Mouse (Mus musculus) forebrain, embryonic 15.5 days (tissue): Measurements from ENCODE around the gene Pir. TPM values are rescaled to one million over a fixed set of nuclear protein-coding genes. Genes with fewer than 3 reads are reported as not detected.
A peak's percentile ranks its signal among the peaks of the same experiment; 100 is the strongest.

Source experiments
- ATAC-seq: fragments of 200-750 bp; cut with Nextera tagmentation; replicated peaks from 2 replicates; pipeline ENCODE4 v1.8.0; 2017; ENCODE audit warnings: mild to moderate bottlenecking, moderate TSS enrichment, moderate library complexity
- H3K27ac ChIP-seq: fragments of 300-500 bp; sonication (generic); replicated peaks from 2 replicates; pipeline ENCODE4 v1.5.1; 2015; ENCODE audit warnings: mild to moderate bottlenecking, inconsistent platforms
- H3K27me3 ChIP-seq: fragments of 300-500 bp; sonication (generic); 2 replicates; pipeline ENCODE4 v1.6.1; 2015; ENCODE audit warnings: inconsistent platforms
- H3K36me3 ChIP-seq: fragments of 300-500 bp; sonication (generic); 2 replicates; pipeline ENCODE4 v1.6.1; 2015; ENCODE audit warnings: mild to moderate bottlenecking, inconsistent platforms
- H3K4me1 ChIP-seq: fragments of 300-500 bp; sonication (generic); 2 replicates; pipeline ENCODE4 v1.6.1; 2015; ENCODE audit warnings: inconsistent platforms
- H3K4me2 ChIP-seq: fragments of 300-500 bp; sonication (generic); replicated peaks from 2 replicates; pipeline ENCODE4 v1.6.1; 2015; ENCODE audit warnings: mild to moderate bottlenecking, inconsistent platforms
- H3K4me3 ChIP-seq: fragments of 300-500 bp; sonication (generic); 2 replicates; pipeline ENCODE4 v1.5.1; 2015; ENCODE audit warnings: mild to moderate bottlenecking, inconsistent platforms
- H3K9ac ChIP-seq: fragments of 300-500 bp; sonication (generic); replicated peaks from 2 replicates; pipeline ENCODE4 v1.6.1; 2015; ENCODE audit warnings: mild to moderate bottlenecking, inconsistent platforms
- H3K9me3 ChIP-seq: fragments of 300-500 bp; sonication (generic); 2 replicates; pipeline ENCODE4 v1.6.1; 2016; ENCODE audit warnings: inconsistent platforms
- WGBS: fragments of 180-500 bp; shearing (Covaris S2); methylation state at CpG from one replicate; pipeline ENCODE4 v1.1.7; 2015; ENCODE audit warnings: mixed read lengths; 5-methylcytosine and 5-hydroxymethylcytosine counted together
- polyA plus RNA-seq: library from polyadenylated mRNA; unstranded; fragments of >200 nt; fragmentation: Nextera tagmentation; extraction: Ambion mirVana; gene quantifications from 2 replicates; pipeline ENCODE4 v1.2.1, GENCODE M21; 2015

Pir gene
- polyA plus RNA-seq, 1 experiment from 2014 or later: 3.6 TPM

DNA sequence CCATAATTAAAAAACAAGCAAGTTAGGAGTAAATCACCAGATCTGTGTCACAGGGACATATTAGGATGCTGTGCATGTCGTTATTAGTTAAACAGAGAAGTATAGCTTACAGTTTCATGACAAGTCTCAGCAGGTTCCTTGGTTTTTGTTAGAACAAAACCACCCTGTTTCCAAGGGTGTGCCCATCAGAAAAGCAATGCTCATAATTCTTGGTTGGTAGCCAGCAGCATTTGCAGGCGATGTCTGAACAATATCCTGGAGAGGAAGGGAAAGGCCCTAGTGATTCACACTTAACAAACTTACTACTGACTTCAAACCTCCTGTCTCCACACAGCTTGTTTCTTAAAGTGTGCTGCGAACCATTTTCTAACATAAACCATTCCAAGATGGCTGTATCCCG lies 14.6 kb downstream of the Pir start:
- Histone ChIP-seq H3K4me1 (no peaks in the 10 kb centered on the region), H3K9ac (no peak overlapping the region), H3K27me3 (no peaks in the 10 kb centered on the region), H3K27ac (no peak overlapping the region), H3K4me2 (no peak overlapping the region), H3K9me3 (no peaks in the 10 kb centered on the region), H3K36me3 (no peaks in the 10 kb centered on the region), H3K4me3 (no peak overlapping the region)
- 80% methylated on average over 4 of the region's 4 CpGs for WGBS
- no peak for ATAC-seq

- H3K27ac ChIP-seq: no peak overlapping the region
- 58% methylated on average over 3 of the region's 3 CpGs for WGBS
- ATAC-seq: no peak
These were observed 17.9 kb downstream of the Pir start for GRCm38 (mm10) chrX:164287077-164287476.

GRCm38 (mm10) chrX:164291147-164291546 lies 22.0 kb downstream of the Pir start:
- Histone ChIP-seq H3K9me3 (no peaks in the 10 kb centered on the region), H3K36me3 (no peaks in the 10 kb centered on the region), H3K4me3 (no peak overlapping the region), H3K9ac (no peak overlapping the region), H3K4me1 (no peaks in the 10 kb centered on the region), H3K27me3 (no peaks in the 10 kb centered on the region), H3K27ac (no peak overlapping the region), H3K4me2 (no peak overlapping the region)
- ATAC-seq: no peak
- 61% methylated on average over 5 of the region's 5 CpGs for WGBS

More at GRCm38 (mm10) chrX:164287077-164287476, 17.9 kb downstream of the Pir start:
- Histone ChIP-seq H3K9me3 (no peaks in the 10 kb centered on the region), H3K36me3 (no peaks in the 10 kb centered on the region), H3K9ac (no peak overlapping the region), H3K4me2 (no peak overlapping the region), H3K4me3 (no peak overlapping the region), H3K27me3 (no peaks in the 10 kb centered on the region), H3K4me1 (no peaks in the 10 kb centered on the region)

DNA sequence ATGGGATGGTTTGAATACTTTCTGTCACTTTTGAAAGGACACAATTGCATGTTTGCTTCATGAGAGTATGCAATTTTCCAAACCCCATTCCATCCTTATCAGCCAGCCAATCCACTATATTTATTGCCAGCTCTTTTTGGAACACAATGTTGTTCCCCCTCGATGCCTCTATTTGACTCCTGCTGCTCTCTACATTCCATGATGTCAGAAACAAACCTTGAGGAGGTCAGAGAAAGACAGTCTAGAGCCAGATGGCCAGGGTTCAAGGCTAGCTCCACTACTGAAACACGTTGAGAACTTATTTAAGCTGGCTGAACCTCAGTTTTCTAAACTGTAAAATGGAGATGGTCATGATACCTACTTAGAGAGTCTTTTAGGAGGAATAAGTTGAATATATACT lies 37.1 kb downstream of the Pir start:
- Histone ChIP-seq H3K27ac (no peak overlapping the region), H3K27me3 (no peaks in the 10 kb centered on the region), H3K9ac (no peak overlapping the region), H3K9me3 (no peaks in the 10 kb centered on the region), H3K4me2 (no peak overlapping the region), H3K4me1 (no peaks in the 10 kb centered on the region), H3K4me3 (no peak overlapping the region), H3K36me3 (no peaks in the 10 kb centered on the region)
- 65% methylated on average over 2 of the region's 2 CpGs for WGBS
- no peak for ATAC-seq

GRCm38 (mm10) chrX:164313876-164314275 lies 44.7 kb downstream of the Pir start:
- H3K4me1 ChIP-seq: no peaks in the 10 kb centered on the region
- no peaks in the 10 kb centered on the region for H3K27me3 ChIP-seq
- no peaks in the 10 kb centered on the region for H3K9me3 ChIP-seq
- peak overlapping the region; percentile 67 for H3K27ac ChIP-seq
- H3K4me3 ChIP-seq: no peak overlapping the region
- H3K36me3 ChIP-seq: no peaks in the 10 kb centered on the region
- H3K9ac ChIP-seq: no peak overlapping the region
- peak; percentile 95 for ATAC-seq
- no peak overlapping the region for H3K4me2 ChIP-seq
- WGBS: 48% methylated on average over 1 of the region's 1 CpGs

DNA sequence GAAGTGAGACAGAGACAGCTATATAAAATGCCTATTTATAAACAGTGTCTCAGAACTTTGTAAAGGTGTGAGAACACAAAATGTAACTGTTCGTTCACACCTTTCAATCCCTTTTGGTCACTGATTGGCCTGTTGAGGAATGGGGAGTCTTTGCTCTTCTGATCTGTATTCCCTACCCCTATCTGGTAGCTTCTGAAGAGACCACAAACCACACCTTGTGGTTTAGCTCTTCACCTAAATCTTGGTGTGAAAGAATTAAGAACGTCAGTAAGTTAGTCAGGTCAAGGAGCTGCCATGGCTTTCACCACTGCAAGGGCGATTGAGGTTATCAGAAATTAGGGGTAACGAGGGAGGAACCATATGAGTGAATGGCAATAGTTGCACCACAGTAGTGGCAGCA lies 49.4 kb downstream of the Pir start:
- no peaks in the 10 kb centered on the region for H3K9me3 ChIP-seq
- no peaks in the 10 kb centered on the region for H3K4me1 ChIP-seq
- no peak overlapping the region for H3K4me3 ChIP-seq
- WGBS: 89% methylated on average over 4 of the region's 4 CpGs
- no peak overlapping the region for H3K27ac ChIP-seq
- no peak overlapping the region for H3K9ac ChIP-seq
- no peaks in the 10 kb centered on the region for H3K27me3 ChIP-seq
- no peak overlapping the region for H3K4me2 ChIP-seq
- no peaks in the 10 kb centered on the region for H3K36me3 ChIP-seq
- ATAC-seq: no peak

GRCm38 (mm10) chrX:164320031-164320430 lies 50.9 kb downstream of the Pir start:
- WGBS: 58% methylated on average over 3 of the region's 3 CpGs
- no peaks in the 10 kb centered on the region for H3K36me3 ChIP-seq
- no peaks in the 10 kb centered on the region for H3K9me3 ChIP-seq
- no peak for ATAC-seq
- no peak overlapping the region for H3K9ac ChIP-seq
- H3K4me2 ChIP-seq: no peak overlapping the region
- no peak overlapping the region for H3K4me3 ChIP-seq
- no peaks in the 10 kb centered on the region for H3K27me3 ChIP-seq
- H3K4me1 ChIP-seq: no peaks in the 10 kb centered on the region
- H3K27ac ChIP-seq: no peak overlapping the region

DNA sequence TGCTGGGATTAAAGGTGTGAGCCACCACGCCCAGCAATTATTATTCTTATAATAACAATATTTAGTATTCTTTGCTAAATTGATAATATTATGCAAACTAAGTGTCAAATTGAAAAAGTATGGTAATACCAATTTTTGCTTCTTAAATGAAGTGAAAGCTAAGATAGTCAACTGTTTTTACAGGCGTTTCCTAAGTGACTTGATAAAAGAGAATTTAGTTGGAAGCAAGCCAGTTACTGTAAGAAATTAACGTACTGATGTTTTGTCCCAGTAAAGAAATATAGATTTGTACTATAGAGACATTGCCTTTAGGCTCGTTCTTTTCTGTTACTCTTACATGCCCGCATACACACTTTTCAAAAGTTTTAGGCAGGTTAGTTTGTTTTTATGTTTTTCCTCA lies 53.3 kb downstream of the Pir start:
- ATAC-seq: no peak
- no peaks in the 10 kb centered on the region for H3K36me3 ChIP-seq
- H3K4me2 ChIP-seq: no peak overlapping the region
- WGBS: 78% methylated on average over 5 of the region's 5 CpGs
- no peak overlapping the region for H3K27ac ChIP-seq
- no peaks in the 10 kb centered on the region for H3K9me3 ChIP-seq
- H3K4me3 ChIP-seq: no peak overlapping the region
- H3K9ac ChIP-seq: no peak overlapping the region
- no peaks in the 10 kb centered on the region for H3K27me3 ChIP-seq
- H3K4me1 ChIP-seq: no peaks in the 10 kb centered on the region

DNA sequence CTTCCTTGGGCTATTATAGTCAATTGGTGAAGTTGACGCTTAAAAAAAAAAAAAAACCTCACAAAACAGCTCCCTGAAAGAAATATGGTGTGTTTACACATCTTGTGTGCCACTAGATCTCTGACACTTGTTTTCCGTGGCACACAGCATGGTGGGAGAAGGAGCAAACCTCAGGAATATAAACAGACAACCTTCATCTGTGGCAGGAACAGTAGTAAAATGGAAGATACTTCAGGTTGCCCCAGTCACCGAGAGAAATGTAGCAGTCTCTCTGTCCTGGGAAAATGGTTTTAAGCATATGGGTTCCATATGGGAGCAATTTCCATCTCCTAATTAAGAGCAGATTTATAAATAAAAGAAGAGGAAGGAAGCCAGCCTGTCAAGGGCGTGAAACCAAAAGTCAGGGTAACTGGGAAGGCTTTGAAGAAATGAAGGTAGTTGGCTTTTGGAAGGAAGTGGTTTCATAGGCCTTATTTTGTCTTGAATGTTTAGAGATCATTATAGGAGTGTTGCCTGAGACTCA lies 54.3 kb downstream of the Pir start:
- Histone ChIP-seq H3K27me3 (no peaks in the 10 kb centered on the region), H3K4me3 (no peak overlapping the region), H3K36me3 (no peaks in the 10 kb centered on the region), H3K9me3 (no peaks in the 10 kb centered on the region), H3K9ac (no peak overlapping the region), H3K4me2 (no peak overlapping the region), H3K27ac (peak overlapping the region; percentile 52), H3K4me1 (no peaks in the 10 kb centered on the region)
- 59% methylated on average over 4 of the region's 4 CpGs for WGBS
- peak; percentile 57 for ATAC-seq

DNA sequence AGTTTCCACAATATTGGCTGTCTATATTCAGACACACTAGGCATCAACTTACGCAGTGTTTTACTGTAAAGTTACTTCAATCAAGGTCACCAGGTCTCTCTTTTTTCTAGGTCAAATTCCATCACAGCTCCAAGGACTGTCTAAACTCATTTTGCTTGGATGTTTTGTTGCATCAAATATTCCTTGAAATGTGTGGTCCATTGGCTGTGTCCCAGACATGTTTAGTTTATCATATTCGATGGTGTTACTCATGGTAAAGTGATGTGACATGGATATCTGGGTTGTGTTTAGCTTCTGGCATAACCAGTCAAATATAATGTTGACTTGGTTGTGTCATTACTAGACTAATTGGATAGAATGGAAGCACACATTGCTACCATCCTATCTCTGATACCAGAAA lies 61.2 kb downstream of the Pir start:
- no peak overlapping the region for H3K9ac ChIP-seq
- 84% methylated on average over 2 of the region's 2 CpGs for WGBS
- H3K36me3 ChIP-seq: no peaks in the 10 kb centered on the region
- H3K4me3 ChIP-seq: no peak overlapping the region
- H3K9me3 ChIP-seq: no peaks in the 10 kb centered on the region
- no peaks in the 10 kb centered on the region for H3K27me3 ChIP-seq
- ATAC-seq: no peak
- H3K4me2 ChIP-seq: no peak overlapping the region
- H3K27ac ChIP-seq: no peak overlapping the region
- no peaks in the 10 kb centered on the region for H3K4me1 ChIP-seq

DNA sequence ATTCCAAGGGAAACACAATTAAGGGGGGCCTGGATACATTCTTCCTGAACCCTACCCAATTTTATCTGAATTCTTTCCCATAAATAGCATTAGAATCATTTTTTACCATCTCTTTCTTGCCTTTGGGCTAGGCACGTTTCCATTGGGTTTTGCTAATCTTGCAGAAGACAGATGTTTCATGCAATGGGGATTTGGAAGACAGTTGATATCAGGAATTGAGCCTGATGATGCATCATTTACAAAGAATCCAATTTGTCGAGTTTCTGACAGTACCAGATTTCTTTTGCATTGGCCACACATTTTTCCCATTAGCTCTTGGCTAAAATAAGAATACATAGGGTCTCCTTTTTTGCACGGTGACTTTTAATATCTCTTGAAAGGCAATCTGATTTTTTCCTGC lies 61.6 kb downstream of the Pir start:
- no peaks in the 10 kb centered on the region for H3K9me3 ChIP-seq
- no peaks in the 10 kb centered on the region for H3K4me1 ChIP-seq
- ATAC-seq: no peak
- H3K27me3 ChIP-seq: no peaks in the 10 kb centered on the region
- H3K4me2 ChIP-seq: no peak overlapping the region
- no peak overlapping the region for H3K27ac ChIP-seq
- no peak overlapping the region for H3K9ac ChIP-seq
- 81% methylated on average over 3 of the region's 3 CpGs for WGBS
- no peak overlapping the region for H3K4me3 ChIP-seq
- no peaks in the 10 kb centered on the region for H3K36me3 ChIP-seq

DNA sequence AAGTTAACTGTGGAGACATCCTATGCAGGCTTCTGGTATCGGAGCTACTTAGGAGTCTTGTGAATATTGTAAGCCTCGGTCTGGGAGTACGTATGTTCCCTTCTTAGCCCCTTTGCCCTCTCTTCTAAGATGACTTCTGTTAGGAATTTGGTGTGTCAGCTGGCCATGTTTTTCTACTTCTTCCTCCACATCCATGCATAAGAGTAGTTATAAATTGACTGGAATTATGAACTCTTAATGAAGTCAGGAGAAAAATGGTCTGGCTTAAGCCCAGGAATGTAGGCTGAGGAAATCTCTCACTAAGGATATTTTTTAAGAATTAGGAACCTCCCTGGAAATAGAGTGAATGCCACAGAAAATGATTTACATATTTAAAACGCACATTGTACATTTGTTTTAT lies 69.4 kb downstream of the Pir start:
- H3K9me3 ChIP-seq: no peaks in the 10 kb centered on the region
- H3K4me3 ChIP-seq: no peak overlapping the region
- H3K4me2 ChIP-seq: no peak overlapping the region
- no peaks in the 10 kb centered on the region for H3K4me1 ChIP-seq
- no peak overlapping the region for H3K27ac ChIP-seq
- ATAC-seq: no peak
- 94% methylated on average over 4 of the region's 4 CpGs for WGBS
- H3K27me3 ChIP-seq: no peaks in the 10 kb centered on the region
- H3K9ac ChIP-seq: no peak overlapping the region
- H3K36me3 ChIP-seq: no peaks in the 10 kb centered on the region

- no peaks in the 10 kb centered on the region for H3K36me3 ChIP-seq
- H3K4me2 ChIP-seq: no peak overlapping the region
- no peak for ATAC-seq
- no peak overlapping the region for H3K4me3 ChIP-seq
- H3K9ac ChIP-seq: no peak overlapping the region
- no peaks in the 10 kb centered on the region for H3K27me3 ChIP-seq
- no peaks in the 10 kb centered on the region for H3K9me3 ChIP-seq
- H3K4me1 ChIP-seq: no peaks in the 10 kb centered on the region
- WGBS: 93% methylated on average over 4 of the region's 4 CpGs
- H3K27ac ChIP-seq: no peak overlapping the region
These were observed 76.3 kb downstream of the Pir start for GRCm38 (mm10) chrX:164345359-164345938.
